Mouse (Mus musculus) CH12.LX (cell line): Measurements from ENCODE around the gene Tbc1d14.

Experiments used
- EP300 ChIP-seq: IDR thresholded peaks from 2 replicates; pipeline ENCODE4 v1.6.1; 2011; ENCODE audit warnings: low read length, improper control_type of control experiment
- POLR2A ChIP-seq: IDR thresholded peaks from 2 replicates; pipeline ENCODE4 v1.6.1; 2011; ENCODE audit warnings: low read depth, mild to moderate bottlenecking, improper control_type of control experiment, low read length
- SMC3 ChIP-seq: IDR thresholded peaks from 2 replicates; pipeline ENCODE4 v1.6.1; 2011; ENCODE audit warnings: low read depth, low read length, improper control_type of control experiment

GRCm38 (mm10) chr5:36457706-36458105 is 135.4 kb downstream of the Tbc1d14 start:
- TF ChIP-seq POLR2A (no peak), SMC3 (no peak), EP300 (no peak)
